Mouse (Mus musculus): ENCODE data around the gene Hsh2d. TPM values are rescaled to one million over a fixed set of nuclear protein-coding genes. Genes with fewer than 3 reads are reported as not detected.

The Hsh2d gene
- polyA plus RNA-seq, 2 experiments = 0.10 to 0.28 TPM

GRCm38 (mm10) chr8:72169681-72170249, 19.7 kb upstream of the Hsh2d start:
- H3K36me3 ChIP-seq (ENCODE audit: control insufficient read depth, insufficient read depth, low read length) = peaks cover 70% of the 10 kb centered on the region

GRCm38 (mm10) chr8:72177346-72177925, 12.0 kb upstream of the Hsh2d start:
- 65% methylated on average over 5 of the region's 5 CpGs for WGBS
- no peak overlapping the region for H3K27ac ChIP-seq (replicated peaks; ENCODE audit: low read depth, low read length)
- no peak for TF ChIP-seq POLR2A (IDR thresholded peaks at IDR 0.05; ENCODE audit: borderline replicate concordance, extremely low read depth, insufficient read depth, insufficient read length)
- H3K4me3 ChIP-seq (replicated peaks; ENCODE audit: low read length) = no peak overlapping the region
- no peak; the same call in none of the 2 replicates for ATAC-seq (ENCODE audit: low FRiP score, low read depth)
- peak; percentile 73 for DNase-seq (ENCODE audit: low spot score)
- no peaks in the 10 kb centered on the region for H3K4me1 ChIP-seq (ENCODE audit: control insufficient read depth, insufficient read depth, low read length)
- H3K9me3 ChIP-seq (ENCODE audit: control insufficient read depth, low read length) = no peaks in the 10 kb centered on the region
- no peak overlapping the region for H3K9ac ChIP-seq (ENCODE audit: low read depth, low read length, severe bottlenecking)
- peaks cover 85% of the 10 kb centered on the region for H3K36me3 ChIP-seq (ENCODE audit: control insufficient read depth, insufficient read depth, low read length)
- no peak overlapping the region for H3K4me2 ChIP-seq (replicated peaks; ENCODE audit: low read depth, low read length, severe bottlenecking)
- no peaks in the 10 kb centered on the region for H3K27me3 ChIP-seq (ENCODE audit: control insufficient read depth, insufficient read depth, low read length)

More at GRCm38 (mm10) chr8:72169681-72170249, 19.7 kb upstream of the Hsh2d start:
- ATAC-seq (ENCODE audit: low FRiP score, low read depth) (no peak), DNase-seq (ENCODE audit: low spot score) (no peak)
- no peaks in the 10 kb centered on the region for H3K27me3 ChIP-seq (ENCODE audit: control insufficient read depth, insufficient read depth, low read length)
- 78% methylated on average over 3 of the region's 3 CpGs for WGBS
- no peak overlapping the region for H3K9ac ChIP-seq (ENCODE audit: low read depth, low read length, severe bottlenecking)
- H3K27ac ChIP-seq (replicated peaks; ENCODE audit: low read depth, low read length) = no peak overlapping the region
- no peak for TF ChIP-seq POLR2A (IDR thresholded peaks at IDR 0.05; ENCODE audit: borderline replicate concordance, extremely low read depth, insufficient read depth, insufficient read length)
- no peaks in the 10 kb centered on the region for H3K9me3 ChIP-seq (ENCODE audit: control insufficient read depth, low read length)
- no peak overlapping the region for H3K4me2 ChIP-seq (replicated peaks; ENCODE audit: low read depth, low read length, severe bottlenecking)
- no peak overlapping the region for H3K4me3 ChIP-seq (replicated peaks; ENCODE audit: low read length)
- H3K4me1 ChIP-seq (ENCODE audit: control insufficient read depth, insufficient read depth, low read length) = no peaks in the 10 kb centered on the region

GRCm38 (mm10) chr8:72183554-72184202, 5.8 kb upstream of the Hsh2d start:
- ATAC-seq (ENCODE audit: low FRiP score, low read depth) (no peak), DNase-seq (ENCODE audit: low spot score) (no peak)
- H3K4me2 ChIP-seq (replicated peaks; ENCODE audit: low read depth, low read length, severe bottlenecking) = no peak overlapping the region
- H3K36me3 ChIP-seq (ENCODE audit: control insufficient read depth, insufficient read depth, low read length) = peaks cover 23% of the 10 kb centered on the region
- H3K27me3 ChIP-seq (ENCODE audit: control insufficient read depth, insufficient read depth, low read length) = no peaks in the 10 kb centered on the region
- no peaks in the 10 kb centered on the region for H3K9me3 ChIP-seq (ENCODE audit: control insufficient read depth, low read length)
- H3K9ac ChIP-seq (ENCODE audit: low read depth, low read length, severe bottlenecking) = no peak overlapping the region
- H3K4me3 ChIP-seq (replicated peaks; ENCODE audit: low read length) = no peak overlapping the region
- no peaks in the 10 kb centered on the region for H3K4me1 ChIP-seq (ENCODE audit: control insufficient read depth, insufficient read depth, low read length)
- no peak overlapping the region for H3K27ac ChIP-seq (replicated peaks; ENCODE audit: low read depth, low read length)
- 81% methylated on average over 2 of the region's 2 CpGs for WGBS
- TF ChIP-seq POLR2A (IDR thresholded peaks at IDR 0.05; ENCODE audit: borderline replicate concordance, extremely low read depth, insufficient read depth, insufficient read length) = no peak

- no peak overlapping the region for H3K4me2 ChIP-seq (replicated peaks; ENCODE audit: low read depth, low read length, severe bottlenecking)
- DNase-seq (ENCODE audit: low spot score) (no peak), ATAC-seq (ENCODE audit: low FRiP score, low read depth) (no peak)
- no peak for TF ChIP-seq POLR2A (IDR thresholded peaks at IDR 0.05; ENCODE audit: borderline replicate concordance, extremely low read depth, insufficient read depth, insufficient read length)
- H3K9ac ChIP-seq (ENCODE audit: low read depth, low read length, severe bottlenecking) = no peak overlapping the region
- H3K4me3 ChIP-seq (replicated peaks; ENCODE audit: low read length) = no peak overlapping the region
- no peaks in the 10 kb centered on the region for H3K27me3 ChIP-seq (ENCODE audit: control insufficient read depth, insufficient read depth, low read length)
- WGBS = 79% methylated on average over 2 of the region's 2 CpGs
- H3K27ac ChIP-seq (replicated peaks; ENCODE audit: low read depth, low read length) = no peak overlapping the region
- no peaks in the 10 kb centered on the region for H3K36me3 ChIP-seq (ENCODE audit: control insufficient read depth, insufficient read depth, low read length)
- no peaks in the 10 kb centered on the region for H3K9me3 ChIP-seq (ENCODE audit: control insufficient read depth, low read length)
- H3K4me1 ChIP-seq (ENCODE audit: control insufficient read depth, insufficient read depth, low read length) = no peaks in the 10 kb centered on the region
These were observed 1.6 kb upstream of the Hsh2d start for GRCm38 (mm10) chr8:72187793-72188331.

- Histone ChIP-seq H3K4me2 (replicated peaks; ENCODE audit: low read depth, low read length, severe bottlenecking) (no peak overlapping the region), H3K9ac (ENCODE audit: low read depth, low read length, severe bottlenecking) (no peak overlapping the region), H3K4me1 (ENCODE audit: control insufficient read depth, insufficient read depth, low read length) (no peaks in the 10 kb centered on the region), H3K36me3 (ENCODE audit: control insufficient read depth, insufficient read depth, low read length) (no peaks in the 10 kb centered on the region), H3K4me3 (replicated peaks; ENCODE audit: low read length) (no peak overlapping the region), H3K27ac (replicated peaks; ENCODE audit: low read depth, low read length) (no peak overlapping the region), H3K27me3 (ENCODE audit: control insufficient read depth, insufficient read depth, low read length) (no peaks in the 10 kb centered on the region), H3K9me3 (ENCODE audit: control insufficient read depth, low read length) (no peaks in the 10 kb centered on the region)
- no peak for DNase-seq (ENCODE audit: low spot score)
- no peak for TF ChIP-seq POLR2A (IDR thresholded peaks at IDR 0.05; ENCODE audit: borderline replicate concordance, extremely low read depth, insufficient read depth, insufficient read length)
- 95% methylated on average over 2 of the region's 2 CpGs for WGBS
- ATAC-seq (ENCODE audit: low FRiP score, low read depth) = no peak
These were observed 739 bp downstream of the Hsh2d start for GRCm38 (mm10) chr8:72190215-72190539.
